Mouse (Mus musculus) E14TG2a.4 (cell line): Measurements from ENCODE around the gene Dynlrb2.

ENCODE experiments used
- H3K27me3 ChIP-seq: 2 replicates; pipeline ENCODE4 v1.6.1; 2014; ENCODE audit warnings: low read length, control low read depth; ENCODE audit not compliant: insufficient read depth
- H3K36me3 ChIP-seq: 2 replicates; pipeline ENCODE4 v1.6.1; 2014; ENCODE audit warnings: low read length, control low read depth; ENCODE audit not compliant: insufficient read depth
- H3K4me1 ChIP-seq: replicated peaks from 2 replicates; pipeline ENCODE4 v1.6.1; 2014; ENCODE audit warnings: low read depth, low read length, control low read depth
- H3K4me3 ChIP-seq: replicated peaks from 2 replicates; pipeline ENCODE4 v1.5.1; 2014; ENCODE audit warnings: mild to moderate bottlenecking, low read length
- H3K9me3 ChIP-seq: 2 replicates; pipeline ENCODE4 v1.6.1; 2014; ENCODE audit warnings: low read length, control low read depth
- CTCF ChIP-seq: conservative IDR thresholded peaks from 2 replicates; pipeline ENCODE4 v1.5.1; 2014; ENCODE audit warnings: low read length
- NANOG ChIP-seq: IDR thresholded peaks from 2 replicates; pipeline ENCODE4 v1.6.1; 2014; ENCODE audit warnings: borderline replicate concordance, low read length, mixed read lengths
- POU5F1 ChIP-seq: IDR thresholded peaks from 2 replicates; pipeline ENCODE4 v1.6.1; 2014; ENCODE audit warnings: low read length, borderline replicate concordance

The Dynlrb2 gene

DNA sequence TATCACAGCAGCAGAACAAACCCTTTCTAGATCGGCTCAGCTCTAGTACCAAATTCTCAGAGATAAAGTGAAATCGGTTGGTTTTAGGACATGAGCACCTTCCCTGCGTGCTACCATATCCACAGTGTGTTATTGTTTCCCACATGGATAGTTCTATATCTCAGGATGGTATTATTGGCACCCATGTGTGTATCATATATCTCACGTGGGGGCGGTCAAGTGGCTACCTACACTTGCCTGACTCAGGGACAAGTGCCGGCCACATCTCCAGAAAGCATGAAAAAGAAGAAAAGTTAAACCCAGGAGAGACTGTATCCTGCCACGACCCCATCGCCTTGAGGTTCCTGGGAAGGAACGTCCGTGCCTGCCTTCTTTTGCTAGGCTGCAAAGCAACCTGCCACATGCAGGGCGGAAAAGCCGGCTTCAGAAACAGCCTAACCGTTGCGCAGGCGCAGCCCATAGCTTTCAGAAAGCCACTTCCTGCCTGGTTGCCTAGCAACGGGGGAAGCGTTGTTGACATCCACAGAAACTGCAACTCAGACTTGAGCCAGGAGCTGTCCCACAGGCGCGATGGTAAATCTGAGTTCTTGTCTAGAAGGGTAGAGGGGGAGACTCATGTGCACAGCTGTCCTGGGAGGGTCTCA, at the start of gene Dynlrb2:
TSS of gene Dynlrb2 (plus strand) at position 498 of the 644 bp plus-strand sequence.
- no peaks in the 10 kb centered on the region for H3K36me3 ChIP-seq
- no peak for TF ChIP-seq POU5F1
- no peak for TF ChIP-seq NANOG
- no peak for TF ChIP-seq CTCF
- no peaks in the 10 kb centered on the region for H3K27me3 ChIP-seq
- peaks cover 18% of the 10 kb centered on the region for H3K4me1 ChIP-seq
- H3K9me3 ChIP-seq: peaks cover 23% of the 10 kb centered on the region
- H3K4me3 ChIP-seq: peak within 1 kb of the TSS; percentile 43; the same call in 1 of the 2 replicates

DNA sequence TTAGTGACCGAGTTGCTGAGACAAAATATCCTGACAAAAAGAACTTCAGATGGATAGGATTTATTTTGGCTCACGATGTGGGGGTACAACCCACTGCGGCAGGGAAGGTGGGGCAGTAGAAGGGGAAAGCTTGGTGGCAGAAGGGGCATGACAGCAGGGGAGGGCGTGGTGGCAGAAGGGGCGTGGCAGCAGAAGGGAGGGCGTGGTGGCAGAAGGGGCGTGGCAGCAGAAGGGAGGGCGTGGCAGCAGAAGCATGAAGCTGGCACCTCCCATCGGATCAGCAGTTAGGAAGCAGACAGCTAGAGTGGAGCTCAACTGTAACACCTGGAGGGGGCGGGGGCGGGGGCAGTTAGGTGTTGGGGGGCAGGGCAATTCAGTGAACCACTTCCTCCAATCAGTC, 46.2 kb upstream of the Dynlrb2 start:
- no peaks in the 10 kb centered on the region for H3K36me3 ChIP-seq
- no peaks in the 10 kb centered on the region for H3K27me3 ChIP-seq
- H3K4me3 ChIP-seq: no peak overlapping the region
- TF ChIP-seq NANOG (no peak), POU5F1 (no peak), CTCF (no peak)
- peaks cover 10% of the 10 kb centered on the region for H3K4me1 ChIP-seq
- peaks cover 7% of the 10 kb centered on the region; the same call in 1 of the 2 replicates for H3K9me3 ChIP-seq

DNA sequence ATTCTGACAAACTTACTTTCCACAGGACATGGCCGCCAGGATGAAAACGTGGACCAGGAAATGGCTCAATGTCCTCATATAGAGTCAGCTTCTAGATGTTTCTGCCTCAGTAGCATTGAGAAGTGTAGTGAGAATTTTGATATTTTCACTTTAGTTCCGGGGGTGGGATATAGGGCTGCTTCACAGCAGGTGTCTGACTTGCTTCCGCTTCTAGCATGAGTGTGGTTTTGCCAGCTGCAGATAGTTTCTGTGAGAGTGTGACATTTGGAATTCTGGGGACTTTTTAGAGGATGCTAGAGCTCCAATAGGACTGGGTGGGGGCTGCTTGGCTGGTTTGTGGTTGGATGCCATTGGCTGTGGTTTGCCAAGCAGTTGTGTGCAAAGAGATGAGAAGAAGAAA, 43.3 kb upstream of the Dynlrb2 start:
- no peaks in the 10 kb centered on the region for H3K36me3 ChIP-seq
- no peaks in the 10 kb centered on the region for H3K27me3 ChIP-seq
- H3K9me3 ChIP-seq: peaks cover 7% of the 10 kb centered on the region; the same call in 1 of the 2 replicates
- no peak overlapping the region for H3K4me3 ChIP-seq
- no peak for TF ChIP-seq NANOG
- no peak for TF ChIP-seq CTCF
- no peak for TF ChIP-seq POU5F1
- H3K4me1 ChIP-seq: peaks cover 10% of the 10 kb centered on the region

DNA sequence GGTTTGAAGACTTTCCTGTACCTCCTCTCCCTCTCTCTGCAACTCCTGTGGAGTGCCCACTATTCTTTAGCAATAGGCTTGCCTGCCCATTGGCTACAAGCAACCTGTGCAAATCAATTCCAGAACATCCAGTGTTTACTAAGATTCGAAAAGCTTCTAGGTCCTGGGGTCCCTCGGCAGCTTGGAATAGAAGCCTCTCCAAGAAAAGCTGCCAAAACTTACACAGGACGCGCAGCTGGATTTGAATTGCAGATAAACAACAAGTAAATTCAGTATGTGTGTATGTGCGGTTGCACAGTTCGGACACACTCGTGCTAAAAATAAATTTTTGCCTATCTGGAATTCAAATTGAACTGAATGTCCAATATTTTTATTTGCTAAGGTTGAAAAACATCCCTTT, 38.2 kb upstream of the Dynlrb2 start:
- no peaks in the 10 kb centered on the region for H3K27me3 ChIP-seq
- H3K4me1 ChIP-seq: no peaks in the 10 kb centered on the region
- TF ChIP-seq POU5F1 (no peak), CTCF (no peak), NANOG (no peak)
- no peaks in the 10 kb centered on the region for H3K36me3 ChIP-seq
- H3K9me3 ChIP-seq: no peaks in the 10 kb centered on the region
- H3K4me3 ChIP-seq: no peak overlapping the region

DNA sequence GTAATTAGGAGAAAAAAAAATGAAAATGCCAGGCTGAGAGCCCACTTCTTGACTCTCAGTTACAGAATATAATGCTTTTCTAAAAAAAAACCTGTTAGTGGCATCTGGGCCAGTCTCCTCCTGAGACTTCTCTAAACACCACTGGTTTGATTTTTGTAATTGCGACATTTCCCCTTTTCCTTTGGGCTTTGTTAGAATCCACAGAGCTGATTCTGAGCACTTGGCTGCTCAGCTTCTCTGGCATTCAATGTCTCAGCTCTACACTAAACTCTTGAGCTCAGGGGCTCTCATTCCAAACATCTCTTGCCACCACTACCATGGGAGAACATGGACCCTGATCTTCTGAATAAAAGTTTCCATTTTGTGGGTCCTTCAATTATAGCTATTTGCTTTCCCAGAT, 37.7 kb upstream of the Dynlrb2 start:
- Histone ChIP-seq H3K36me3 (no peaks in the 10 kb centered on the region), H3K4me1 (no peaks in the 10 kb centered on the region), H3K27me3 (no peaks in the 10 kb centered on the region), H3K9me3 (no peaks in the 10 kb centered on the region), H3K4me3 (no peak overlapping the region)
- no peak for TF ChIP-seq NANOG
- no peak for TF ChIP-seq POU5F1
- no peak for TF ChIP-seq CTCF

DNA sequence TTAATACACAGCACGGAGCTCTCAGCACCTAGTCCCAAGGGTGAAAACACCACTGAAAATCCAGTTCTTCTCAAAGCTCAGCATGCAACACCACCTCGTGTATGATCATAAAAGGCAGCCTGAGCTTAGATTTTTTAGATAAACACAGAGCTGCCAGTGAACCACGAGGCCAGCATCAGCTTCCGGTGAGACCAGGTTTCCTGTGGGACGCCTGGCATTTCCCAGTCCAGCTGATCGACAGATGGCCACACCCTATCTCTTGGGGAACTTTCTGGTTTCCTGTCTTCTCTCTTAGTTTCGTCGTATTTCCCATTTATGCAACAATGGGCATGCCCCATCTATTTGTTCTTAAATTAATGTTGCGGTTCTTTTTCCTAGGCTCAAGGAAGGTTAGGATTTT, 26.8 kb upstream of the Dynlrb2 start:
- peaks cover 7% of the 10 kb centered on the region for H3K27me3 ChIP-seq
- TF ChIP-seq NANOG (no peak), POU5F1 (no peak), CTCF (no peak)
- no peaks in the 10 kb centered on the region for H3K9me3 ChIP-seq
- peaks cover 8% of the 10 kb centered on the region for H3K4me1 ChIP-seq
- no peaks in the 10 kb centered on the region for H3K36me3 ChIP-seq
- no peak overlapping the region for H3K4me3 ChIP-seq

DNA sequence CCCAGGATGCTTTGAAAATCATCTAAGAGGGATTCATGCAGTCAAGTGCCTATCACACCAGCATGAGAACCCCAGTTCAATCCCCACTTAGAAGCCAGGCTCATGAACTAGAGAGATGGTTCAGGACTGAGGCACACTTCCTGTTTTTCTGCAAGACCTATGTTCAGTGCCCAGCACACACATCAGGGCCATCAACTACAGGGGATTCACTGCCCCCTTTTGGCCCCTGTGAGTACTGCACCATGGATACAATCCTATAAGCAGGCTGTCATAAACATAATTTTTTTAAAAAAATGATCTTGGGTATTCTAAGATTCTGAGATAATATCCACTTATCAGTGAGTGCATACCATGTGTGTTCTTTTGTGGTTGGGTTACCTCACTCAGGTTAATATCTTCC, 26.1 kb upstream of the Dynlrb2 start:
- TF ChIP-seq POU5F1 (no peak), NANOG (no peak), CTCF (peak; percentile 61)
- H3K27me3 ChIP-seq: peaks cover 7% of the 10 kb centered on the region

DNA sequence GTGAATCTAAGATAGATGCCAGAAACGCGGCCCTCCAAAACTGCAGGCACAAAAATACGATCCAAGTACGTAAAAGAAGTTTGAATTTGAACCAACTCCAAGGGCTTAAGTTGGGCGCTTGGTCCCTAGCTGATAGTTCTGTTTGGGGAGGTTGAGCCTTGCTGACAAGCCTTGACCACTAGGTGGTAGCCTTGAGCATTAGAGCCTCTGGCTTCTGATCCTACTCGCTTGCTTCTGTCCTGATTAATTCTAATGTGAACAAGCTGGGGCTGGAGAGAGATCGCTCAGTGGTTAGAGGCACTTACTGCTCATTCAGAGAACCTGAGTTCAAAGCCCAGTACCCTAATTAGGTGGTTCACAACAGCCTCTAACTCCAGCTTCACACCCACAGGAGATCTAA, 23.9 kb upstream of the Dynlrb2 start:
- peak; percentile 85 for TF ChIP-seq CTCF
- TF ChIP-seq POU5F1: no peak
- no peak for TF ChIP-seq NANOG
- Histone ChIP-seq H3K36me3 (no peaks in the 10 kb centered on the region), H3K4me3 (no peak overlapping the region), H3K27me3 (peaks cover 7% of the 10 kb centered on the region), H3K4me1 (peaks cover 10% of the 10 kb centered on the region), H3K9me3 (peaks cover 7% of the 10 kb centered on the region; the same call in 1 of the 2 replicates)

More for the DNA sequence above, 26.1 kb upstream of the Dynlrb2 start:
- Histone ChIP-seq H3K9me3 (no peaks in the 10 kb centered on the region), H3K4me3 (no peak overlapping the region), H3K4me1 (peaks cover 10% of the 10 kb centered on the region), H3K36me3 (no peaks in the 10 kb centered on the region)

DNA sequence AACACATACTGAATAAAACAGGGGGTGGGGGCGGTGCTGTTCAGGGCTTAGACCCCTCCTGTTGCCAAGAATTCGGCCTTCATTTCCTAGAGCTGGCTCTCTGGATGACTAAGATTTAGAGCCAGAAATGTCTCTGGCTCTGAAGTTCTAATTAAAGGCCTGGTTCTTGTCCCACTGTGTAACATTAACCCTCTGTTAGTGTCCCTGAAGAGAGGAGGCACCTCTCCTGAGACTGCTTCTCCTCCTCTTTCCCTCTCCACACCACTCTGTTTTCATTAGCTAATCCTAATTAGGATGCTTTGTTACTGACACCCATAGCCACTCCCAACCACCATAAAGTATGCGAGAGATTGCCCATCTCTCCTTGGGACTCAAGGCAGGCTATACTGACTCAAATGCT, 22.0 kb upstream of the Dynlrb2 start:
- Histone ChIP-seq H3K9me3 (peaks cover 22% of the 10 kb centered on the region), H3K36me3 (no peaks in the 10 kb centered on the region), H3K4me3 (no peak overlapping the region), H3K27me3 (peaks cover 7% of the 10 kb centered on the region), H3K4me1 (peaks cover 10% of the 10 kb centered on the region)
- TF ChIP-seq CTCF (no peak), POU5F1 (no peak), NANOG (no peak)
